Mouse (Mus musculus) mouse embryonic stem cell (cell line): ENCODE measurements around the gene BC051019.

Source experiments
- in situ Hi-C, 2 experiments: fragments of 300-500 bp; cut with MboI; formaldehyde crosslinking; loops; 1 replicate in 1 of 2; 3 replicates in 1 of 2; pipeline ENCODE4 v1.14.3; 2019 to 2020; ENCODE audit warnings: low sequenced_read_pairs in 2 of 2, low pct_unique_long_range_greater_than_20kb in 1 of 2, mixed read lengths in 1 of 2; ENCODE audit not compliant: unreplicated experiment in 1 of 2

BC051019 gene

GRCm38 (mm10) chr7:109674944-109675628, 48.6 kb downstream of the BC051019 start:
- in situ Hi-C loops, result no loop called here

- in situ Hi-C loops, result no loop called here
These were observed 51.8 kb downstream of the BC051019 start for GRCm38 (mm10) chr7:109671581-109672471.

- in situ Hi-C loops, result no loop called here
These were observed 54.1 kb downstream of the BC051019 start for GRCm38 (mm10) chr7:109669426-109670170.

- in situ Hi-C loops, result no loop called here
These were observed 57.0 kb downstream of the BC051019 start for GRCm38 (mm10) chr7:109666664-109667063.

- in situ Hi-C loops, result no loop called here
These were observed 61.0 kb downstream of the BC051019 start for GRCm38 (mm10) chr7:109662626-109663025.
